Mouse (Mus musculus) midbrain, embryonic 15.5 days (tissue): Measurements from ENCODE around the gene Iglon5. TPM values are rescaled to one million over a fixed set of nuclear protein-coding genes. Genes with fewer than 3 reads are reported as not detected.
A peak's percentile ranks its signal among the peaks of the same experiment; 100 is the strongest.

Experiments
- ATAC-seq: fragments of 200-750 bp; cut with Nextera tagmentation; replicated peaks from 2 replicates; pipeline ENCODE4 v1.8.0; 2017; ENCODE audit warnings: moderate TSS enrichment
- H3K27ac ChIP-seq: fragments of 300-500 bp; sonication (generic); 2 replicates; pipeline ENCODE4 v1.5.1; 2015; ENCODE audit warnings: mild to moderate bottlenecking, inconsistent platforms
- H3K27me3 ChIP-seq: fragments of 300-500 bp; sonication (generic); replicated peaks from 2 replicates; pipeline ENCODE4 v1.6.1; 2015; ENCODE audit warnings: inconsistent platforms
- H3K36me3 ChIP-seq: fragments of 300-500 bp; sonication (generic); replicated peaks from 2 replicates; pipeline ENCODE4 v1.6.1; 2015; ENCODE audit warnings: inconsistent platforms
- H3K4me1 ChIP-seq: fragments of 300-500 bp; sonication (generic); 2 replicates; pipeline ENCODE4 v1.6.1; 2015; ENCODE audit warnings: inconsistent platforms
- H3K4me2 ChIP-seq: fragments of 300-500 bp; sonication (generic); 2 replicates; pipeline ENCODE4 v1.6.1; 2015; ENCODE audit warnings: inconsistent platforms, mild to moderate bottlenecking, moderate library complexity
- H3K4me3 ChIP-seq: fragments of 300-500 bp; sonication (generic); 2 replicates; pipeline ENCODE4 v1.5.1; 2015; ENCODE audit warnings: mild to moderate bottlenecking, inconsistent platforms
- H3K9ac ChIP-seq: fragments of 300-500 bp; sonication (generic); 2 replicates; pipeline ENCODE4 v1.6.1; 2015; ENCODE audit warnings: mild to moderate bottlenecking, inconsistent platforms
- H3K9me3 ChIP-seq: fragments of 300-500 bp; sonication (generic); 2 replicates; pipeline ENCODE4 v1.6.1; 2016; ENCODE audit warnings: inconsistent platforms
- WGBS: fragments of 180-500 bp; shearing (Covaris S2); methylation state at CpG from one replicate; pipeline ENCODE4 v1.1.7; 2015; ENCODE audit warnings: mixed read lengths; 5-methylcytosine and 5-hydroxymethylcytosine counted together
- polyA plus RNA-seq: library from polyadenylated mRNA; unstranded; fragments of >200 nt; fragmentation: Nextera tagmentation; extraction: Ambion mirVana; gene quantifications from 2 replicates; pipeline ENCODE4 v1.2.1, GENCODE M21; 2015

The Iglon5 gene
- 9.7 and 10.0 TPM in 2 replicates for polyA plus RNA-seq

DNA sequence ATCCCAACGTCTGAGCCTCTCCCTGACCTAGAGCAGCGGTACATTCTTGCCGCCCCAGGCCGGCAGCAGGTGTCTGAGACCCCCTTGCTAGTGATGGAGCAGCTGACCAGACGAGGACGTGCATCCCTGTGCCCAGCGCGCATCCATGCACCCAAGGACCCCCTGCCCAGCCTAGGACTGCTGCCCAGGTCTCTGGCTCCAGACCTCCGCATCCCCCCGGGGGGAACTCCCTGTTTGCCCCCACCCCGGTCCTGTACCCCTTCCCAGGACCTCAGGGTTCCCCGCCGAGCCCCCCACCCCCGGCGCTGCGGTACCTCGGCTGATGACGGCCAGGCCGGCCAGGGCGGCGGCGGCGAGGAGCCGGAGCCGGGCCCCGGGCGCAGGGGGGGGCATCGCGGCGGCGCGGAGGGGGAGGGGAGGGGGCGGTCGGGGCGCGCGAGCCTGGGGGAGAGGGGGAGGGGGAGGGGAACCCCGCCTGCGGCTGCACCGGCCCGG is at the start of gene Iglon5:
Iglon5 (minus strand) TSS at position 445 of the 495 bp plus-strand sequence.
- WGBS, result under 1% methylated on average over 24 of the region's 41 CpGs
- H3K4me2 ChIP-seq, result peak within 1 kb of the TSS; percentile 68
- H3K9me3 ChIP-seq, result no peaks in the 10 kb centered on the region
- no peaks in the 10 kb centered on the region for H3K36me3 ChIP-seq
- peaks cover 25% of the 10 kb centered on the region for H3K4me1 ChIP-seq
- H3K9ac ChIP-seq, result peak within 1 kb of the TSS; percentile 96
- ATAC-seq, result peak; percentile 74
- H3K4me3 ChIP-seq, result peak within 1 kb of the TSS; percentile 84
- peak within 1 kb of the TSS; percentile 91 for H3K27ac ChIP-seq
- H3K27me3 ChIP-seq, result no peaks in the 10 kb centered on the region

DNA sequence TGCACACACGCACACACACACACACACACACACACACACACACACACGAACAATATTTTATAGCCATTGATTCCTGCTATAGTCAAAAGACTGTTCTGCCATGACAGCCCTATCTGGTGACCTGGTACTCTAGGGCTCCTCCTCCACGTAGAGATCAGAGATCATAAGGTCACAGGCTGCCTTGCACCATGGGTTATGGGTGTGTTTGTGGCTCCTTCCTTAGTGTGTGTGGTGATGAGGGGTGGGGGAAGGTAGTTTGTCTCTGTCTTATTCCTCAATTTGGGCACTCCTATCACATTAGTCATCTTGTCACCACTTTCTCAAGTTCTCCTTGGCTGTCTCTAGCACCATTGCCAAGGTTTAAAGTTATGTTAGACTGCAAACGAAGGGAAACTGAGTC is 48.6 kb upstream of the Iglon5 start:
- no peaks in the 10 kb centered on the region for H3K4me1 ChIP-seq
- no peak overlapping the region for H3K27ac ChIP-seq
- 76% methylated on average over 4 of the region's 4 CpGs for WGBS
- H3K9me3 ChIP-seq, result no peaks in the 10 kb centered on the region
- ATAC-seq, result no peak
- H3K4me3 ChIP-seq, result no peak overlapping the region
- no peaks in the 10 kb centered on the region for H3K27me3 ChIP-seq
- no peaks in the 10 kb centered on the region for H3K36me3 ChIP-seq
- no peak overlapping the region for H3K9ac ChIP-seq
- no peak overlapping the region for H3K4me2 ChIP-seq

DNA sequence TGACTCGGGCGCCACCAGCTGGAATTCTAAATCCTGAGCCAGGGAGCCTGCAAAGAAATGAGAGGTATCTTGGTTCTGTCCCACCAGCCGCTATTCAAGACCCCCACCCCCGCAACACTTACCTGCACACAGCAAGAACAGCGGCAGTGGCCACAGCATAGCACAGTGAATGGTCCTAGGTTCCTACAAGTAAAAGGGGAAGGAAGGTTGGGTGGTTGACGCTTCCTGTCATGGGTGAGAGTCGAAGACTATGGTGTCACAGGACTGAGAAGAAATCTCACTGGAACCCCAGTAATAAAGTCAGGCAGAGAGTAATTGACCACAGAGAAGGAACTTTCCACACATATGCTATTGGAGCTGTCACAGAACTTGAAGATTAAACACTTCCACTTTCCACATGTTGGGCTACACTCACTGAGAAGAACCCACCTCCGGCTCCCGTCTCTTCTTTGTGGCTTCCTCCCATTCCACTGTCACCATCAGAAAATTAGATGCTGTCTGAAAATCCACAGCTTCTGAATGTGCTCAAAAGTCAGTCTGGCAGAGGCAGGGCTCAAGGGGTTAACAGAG is 43.1 kb upstream of the Iglon5 start:
- WGBS, result 90% methylated on average over 9 of the region's 9 CpGs
- ATAC-seq, result no peak
- no peaks in the 10 kb centered on the region for H3K9me3 ChIP-seq

DNA sequence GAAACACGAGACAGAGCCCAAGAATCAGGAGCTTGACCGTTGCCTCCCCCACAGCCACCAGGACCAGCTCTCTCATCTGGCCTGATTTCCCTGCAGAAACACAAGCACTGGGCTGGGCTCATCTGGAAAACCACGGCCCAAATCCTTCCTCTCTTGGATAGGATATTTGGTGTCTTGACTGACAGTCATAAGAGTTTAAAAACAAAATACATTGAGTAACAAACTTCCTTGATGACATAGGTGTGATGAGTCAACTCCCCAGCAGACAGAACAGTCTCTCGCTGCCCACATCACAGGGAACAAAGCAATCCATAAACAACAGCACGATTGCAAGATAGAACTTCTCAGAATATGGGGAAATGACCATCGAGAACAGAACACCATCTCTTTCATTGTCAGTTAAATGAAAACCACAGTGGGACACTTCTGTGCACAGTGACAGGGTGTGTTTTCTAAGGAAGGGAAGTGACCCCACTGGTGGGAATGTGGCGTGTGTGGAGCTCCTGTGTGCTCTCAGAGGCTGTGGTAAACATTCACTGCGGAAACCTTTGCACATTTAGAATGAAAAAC is 40.4 kb upstream of the Iglon5 start:
- no peaks in the 10 kb centered on the region for H3K4me1 ChIP-seq
- H3K27ac ChIP-seq, result no peak overlapping the region
- no peak overlapping the region for H3K4me3 ChIP-seq
- no peak for ATAC-seq
- H3K9ac ChIP-seq, result no peak overlapping the region
- 82% methylated on average over 8 of the region's 8 CpGs for WGBS
- H3K9me3 ChIP-seq, result no peaks in the 10 kb centered on the region
- no peaks in the 10 kb centered on the region for H3K27me3 ChIP-seq
- H3K4me2 ChIP-seq, result no peak overlapping the region
- no peaks in the 10 kb centered on the region for H3K36me3 ChIP-seq

More for the DNA sequence above, 43.1 kb upstream of the Iglon5 start:
- no peaks in the 10 kb centered on the region for H3K36me3 ChIP-seq
- no peak overlapping the region for H3K9ac ChIP-seq
- no peak overlapping the region for H3K4me2 ChIP-seq
- no peaks in the 10 kb centered on the region for H3K4me1 ChIP-seq
- no peak overlapping the region for H3K4me3 ChIP-seq
- H3K27ac ChIP-seq, result no peak overlapping the region
- H3K27me3 ChIP-seq, result no peaks in the 10 kb centered on the region

DNA sequence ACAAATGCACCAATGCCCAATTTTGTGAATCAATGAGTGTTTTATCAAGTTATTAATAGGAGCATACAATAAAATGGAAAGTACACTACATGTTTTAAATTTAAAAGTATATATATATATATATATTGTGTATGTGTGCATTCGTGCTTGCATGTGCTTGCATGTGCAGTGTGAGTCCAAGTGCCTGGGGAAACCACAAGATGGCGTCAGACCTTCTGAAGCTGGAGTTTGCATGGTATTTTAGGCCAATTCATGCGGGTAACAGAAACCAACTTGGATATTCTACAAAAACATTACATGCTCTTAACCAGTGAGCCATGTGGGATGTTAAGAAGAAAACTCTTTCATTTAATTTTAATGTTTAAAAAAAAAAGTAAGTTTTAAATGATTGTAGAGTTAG is 35.4 kb upstream of the Iglon5 start:
- H3K36me3 ChIP-seq, result no peaks in the 10 kb centered on the region
- no peaks in the 10 kb centered on the region for H3K27me3 ChIP-seq
- H3K9ac ChIP-seq, result no peak overlapping the region
- H3K4me1 ChIP-seq, result no peaks in the 10 kb centered on the region
- no peaks in the 10 kb centered on the region for H3K9me3 ChIP-seq
- no peak overlapping the region for H3K4me3 ChIP-seq
- H3K4me2 ChIP-seq, result no peak overlapping the region
- no peak overlapping the region for H3K27ac ChIP-seq
- ATAC-seq, result no peak
- 63% methylated on average over 3 of the region's 3 CpGs for WGBS

DNA sequence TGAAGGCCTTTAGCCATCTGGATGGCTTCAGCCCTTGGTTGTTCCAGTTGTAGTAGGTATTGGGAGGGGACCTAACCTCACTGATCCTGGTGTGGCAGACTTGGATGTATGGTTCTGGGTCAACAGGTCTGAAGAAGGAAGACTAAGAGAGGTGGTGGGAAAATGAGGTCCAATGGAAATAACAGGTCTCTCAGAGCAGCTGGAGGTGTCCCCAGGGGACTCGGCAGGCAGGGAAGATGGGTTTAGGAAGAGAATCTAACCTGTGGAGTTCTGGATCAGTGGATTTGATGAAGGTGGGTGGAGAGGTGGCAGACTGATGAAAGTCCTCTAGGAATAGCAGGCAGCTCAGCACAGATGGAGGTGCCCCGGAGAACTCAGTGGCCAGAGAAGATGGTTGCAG is 32.9 kb upstream of the Iglon5 start:
- no peaks in the 10 kb centered on the region for H3K4me1 ChIP-seq
- H3K4me3 ChIP-seq, result no peak overlapping the region
- no peak overlapping the region for H3K9ac ChIP-seq
- H3K4me2 ChIP-seq, result no peak overlapping the region
- no peaks in the 10 kb centered on the region for H3K36me3 ChIP-seq
- H3K9me3 ChIP-seq, result no peaks in the 10 kb centered on the region
- ATAC-seq, result no peak
- 94% methylated on average over 2 of the region's 2 CpGs for WGBS
- no peaks in the 10 kb centered on the region for H3K27me3 ChIP-seq
- H3K27ac ChIP-seq, result no peak overlapping the region

DNA sequence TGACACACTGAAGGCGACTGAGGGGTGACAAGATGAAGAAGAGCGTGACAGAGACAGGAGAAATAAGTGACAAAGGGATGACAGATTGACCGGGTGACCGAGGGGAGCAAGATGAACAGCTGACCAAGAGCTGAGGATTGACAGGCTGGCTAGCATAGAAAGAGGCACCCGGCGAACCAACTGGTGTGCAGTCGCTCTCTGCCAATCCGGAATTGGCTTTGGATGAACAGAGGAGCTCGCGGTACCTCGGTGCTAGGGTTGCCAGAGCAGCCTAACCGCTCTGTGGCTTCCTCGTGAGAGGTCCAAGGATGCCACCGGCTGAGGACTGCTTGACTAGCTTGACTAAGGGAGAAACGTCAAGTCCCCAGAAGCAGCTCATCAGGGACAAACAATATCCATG is 28.5 kb upstream of the Iglon5 start:
- 85% methylated on average over 15 of the region's 15 CpGs for WGBS
- Histone ChIP-seq H3K27ac (no peak overlapping the region), H3K4me2 (no peak overlapping the region), H3K36me3 (no peaks in the 10 kb centered on the region), H3K9me3 (no peaks in the 10 kb centered on the region), H3K4me1 (no peaks in the 10 kb centered on the region), H3K9ac (no peak overlapping the region), H3K27me3 (no peaks in the 10 kb centered on the region), H3K4me3 (no peak overlapping the region)
- no peak for ATAC-seq

DNA sequence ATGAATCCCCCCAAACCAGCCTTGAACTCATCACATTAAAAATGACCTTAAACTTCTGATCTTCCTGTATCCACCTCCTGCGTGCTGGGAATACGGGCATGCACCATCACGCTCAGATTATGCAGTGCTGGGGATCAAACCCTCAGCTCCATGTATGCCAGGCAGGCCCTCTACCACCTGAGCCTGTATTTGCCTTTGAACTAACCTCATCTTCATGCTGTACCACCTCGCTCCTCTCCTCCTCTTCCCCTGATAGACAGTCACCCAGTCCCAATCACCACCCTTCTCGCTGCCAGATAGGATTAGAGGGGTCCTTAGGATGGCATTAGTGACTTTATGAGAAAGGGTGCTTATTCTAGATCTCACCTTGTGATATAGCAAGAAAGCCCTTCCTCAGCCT is 25.2 kb upstream of the Iglon5 start:
- Histone ChIP-seq H3K27me3 (no peaks in the 10 kb centered on the region), H3K36me3 (no peaks in the 10 kb centered on the region), H3K27ac (no peak overlapping the region), H3K4me3 (no peak overlapping the region), H3K9me3 (no peaks in the 10 kb centered on the region), H3K4me1 (no peaks in the 10 kb centered on the region), H3K9ac (no peak overlapping the region), H3K4me2 (no peak overlapping the region)
- 81% methylated on average over 5 of the region's 5 CpGs for WGBS
- no peak for ATAC-seq

DNA sequence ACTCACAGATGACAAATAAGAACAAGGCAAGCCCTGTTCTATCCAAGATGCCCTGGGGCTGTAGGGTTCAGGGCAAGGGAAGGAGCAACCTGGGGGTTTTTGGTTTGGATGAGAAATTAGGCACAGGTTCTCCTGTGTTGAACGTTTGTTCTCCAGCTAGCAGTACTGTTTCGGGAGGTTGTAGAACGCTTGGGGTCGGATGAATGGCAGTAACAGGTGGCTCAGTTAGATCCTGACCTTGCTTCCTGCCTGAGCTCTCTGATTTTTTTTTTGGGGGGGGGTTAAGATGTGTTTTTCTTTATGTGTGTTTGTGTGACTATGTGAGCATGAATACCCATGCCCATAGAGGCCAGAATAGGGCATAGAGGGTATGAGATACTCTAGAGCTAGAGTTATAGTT is 22.6 kb upstream of the Iglon5 start:
- no peaks in the 10 kb centered on the region for H3K27me3 ChIP-seq
- ATAC-seq, result no peak
- H3K9ac ChIP-seq, result no peak overlapping the region
- H3K36me3 ChIP-seq, result no peaks in the 10 kb centered on the region
- no peak overlapping the region for H3K27ac ChIP-seq
- no peaks in the 10 kb centered on the region for H3K4me1 ChIP-seq
- no peak overlapping the region for H3K4me3 ChIP-seq
- 85% methylated on average over 4 of the region's 4 CpGs for WGBS
- no peak overlapping the region for H3K4me2 ChIP-seq
- no peaks in the 10 kb centered on the region for H3K9me3 ChIP-seq

DNA sequence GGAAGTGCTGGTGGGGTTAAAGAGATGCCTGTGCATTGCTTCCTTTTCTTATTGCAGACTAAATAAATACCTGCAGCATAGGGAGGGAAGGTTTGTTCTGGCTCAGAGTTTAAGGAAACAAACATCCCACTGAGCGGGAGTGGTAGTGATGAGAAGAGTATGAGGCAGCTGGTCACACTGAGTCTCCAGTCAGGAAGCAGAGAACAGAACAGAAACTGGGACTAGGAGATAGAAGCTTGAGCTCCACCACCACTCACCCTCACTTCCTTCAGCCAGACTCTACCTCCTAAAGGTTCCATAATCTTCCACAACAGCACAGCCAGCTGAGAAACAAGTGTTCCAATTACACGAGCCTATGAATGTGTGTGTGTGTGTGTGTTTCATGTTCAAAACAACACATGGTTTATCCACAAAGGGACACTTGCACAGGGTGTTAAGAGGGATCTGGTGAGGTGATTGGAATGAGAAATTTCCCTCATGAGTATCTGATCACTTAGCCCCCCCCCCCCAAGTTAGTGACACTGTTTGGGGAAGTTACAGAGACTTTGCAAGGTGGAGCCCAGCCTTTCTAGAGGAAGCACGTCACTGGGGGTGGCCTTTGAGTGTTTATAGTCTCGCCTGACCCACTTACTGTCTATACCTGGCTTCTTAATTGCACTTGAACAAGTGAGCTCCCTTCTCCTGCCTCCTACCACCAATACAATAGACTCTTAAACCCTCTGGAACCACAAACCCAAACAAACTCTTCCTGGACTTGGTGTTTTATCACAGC is 22.0 kb upstream of the Iglon5 start:
- no peak overlapping the region for H3K27ac ChIP-seq
- no peak for ATAC-seq
- H3K4me1 ChIP-seq, result no peaks in the 10 kb centered on the region
- H3K9ac ChIP-seq, result no peak overlapping the region
- H3K4me3 ChIP-seq, result no peak overlapping the region
- no peak overlapping the region for H3K4me2 ChIP-seq
- 73% methylated on average over 4 of the region's 4 CpGs for WGBS
- H3K36me3 ChIP-seq, result no peaks in the 10 kb centered on the region
- no peaks in the 10 kb centered on the region for H3K9me3 ChIP-seq
- H3K27me3 ChIP-seq, result no peaks in the 10 kb centered on the region

DNA sequence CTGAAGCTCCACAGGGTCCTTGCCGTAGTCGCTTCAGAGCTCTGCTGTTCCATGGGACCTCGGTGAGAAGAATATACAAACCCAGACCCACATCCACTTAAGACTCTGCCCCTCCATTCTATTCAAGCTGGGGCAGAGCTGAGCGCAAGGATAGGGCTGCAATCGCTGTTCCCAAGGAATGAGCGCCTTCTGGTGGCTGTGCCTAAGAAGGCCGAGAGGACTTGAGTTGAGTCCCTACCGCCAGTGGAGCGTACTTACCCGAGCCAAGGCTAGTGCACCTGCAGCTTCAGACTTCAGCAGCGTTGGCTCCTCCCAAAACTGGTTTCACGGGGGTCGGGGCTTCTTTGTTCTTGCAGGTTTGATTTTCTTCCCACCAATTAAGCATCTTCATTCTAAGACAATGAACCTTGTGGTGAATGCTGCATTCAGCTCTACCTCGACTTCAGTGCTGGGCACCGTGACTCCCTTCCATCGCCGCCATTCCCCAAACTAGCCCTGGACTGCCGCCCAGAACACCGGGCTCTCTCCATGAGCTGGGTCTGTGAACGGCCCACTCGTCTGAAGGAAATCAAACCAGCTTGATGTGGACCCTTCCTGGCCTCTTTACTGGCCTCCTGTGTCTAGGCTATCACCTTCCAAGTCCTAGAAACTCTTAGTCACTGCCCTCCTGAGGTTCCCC is 5.6 kb upstream of the Iglon5 start:
- Histone ChIP-seq H3K9ac (no peak overlapping the region), H3K27ac (no peak overlapping the region), H3K27me3 (no peaks in the 10 kb centered on the region), H3K4me2 (0 out of 2 replicates have a peak overlapping the region, but pooled peaks have one; percentile 13), H3K4me3 (no peak overlapping the region), H3K9me3 (no peaks in the 10 kb centered on the region), H3K4me1 (peaks cover 4% of the 10 kb centered on the region), H3K36me3 (no peaks in the 10 kb centered on the region)
- peak; percentile 64 for ATAC-seq
- 13% methylated on average over 21 of the region's 21 CpGs for WGBS

DNA sequence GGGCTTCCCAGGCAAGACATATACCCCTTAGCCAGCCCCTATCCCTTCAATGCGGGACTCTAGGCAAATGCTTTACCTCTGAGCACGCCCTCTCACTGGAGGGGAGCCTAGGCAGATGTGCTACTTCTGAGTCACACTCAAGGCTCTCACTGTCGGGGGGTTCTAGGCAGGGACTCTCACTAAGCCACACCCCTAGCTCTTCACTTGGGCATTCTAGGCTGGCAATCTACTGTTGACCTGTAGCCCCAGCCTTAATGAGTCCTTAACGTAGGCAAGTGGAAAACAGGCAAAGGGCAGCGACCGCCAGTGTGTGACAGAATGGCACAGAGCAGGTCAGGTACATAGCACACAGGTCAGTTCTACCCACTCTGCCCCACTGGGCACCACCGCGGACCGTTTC is 986 bp upstream of the Iglon5 start:
- Histone ChIP-seq H3K4me3 (peak overlapping the region; percentile 84), H3K36me3 (no peaks in the 10 kb centered on the region), H3K27me3 (no peaks in the 10 kb centered on the region), H3K9me3 (no peaks in the 10 kb centered on the region), H3K9ac (no peak overlapping the region), H3K4me2 (peak overlapping the region; percentile 68), H3K27ac (peak overlapping the region; percentile 91; the same call in 1 of the 2 replicates), H3K4me1 (peaks cover 25% of the 10 kb centered on the region)
- ATAC-seq, result peak; percentile 22
- WGBS, result 72% methylated on average over 9 of the region's 9 CpGs
